Mouse (Mus musculus) midbrain, embryonic 14.5 days (tissue): Measurements from ENCODE around the gene Slc39a9. TPM values are rescaled to one million over a fixed set of nuclear protein-coding genes. Genes with fewer than 3 reads are reported as not detected.

Source experiments
- ATAC-seq: fragments of 200-750 bp; cut with Nextera tagmentation; 2 replicates; pipeline ENCODE4 v1.8.0; 2017; ENCODE audit warnings: moderate number of reproducible peaks, moderate library complexity; ENCODE audit not compliant: low FRiP score, low TSS enrichment
- DNase-seq: peaks from one replicate; pipeline ENCODE4 v3.0.0-alpha.2; 2015
- H3K27ac ChIP-seq: fragments of 300-500 bp; sonication (generic); replicated peaks from 2 replicates; pipeline ENCODE4 v1.5.1; 2014; ENCODE audit warnings: mild to moderate bottlenecking, low read depth, low read length, moderate library complexity
- H3K27me3 ChIP-seq: fragments of 300-500 bp; sonication (generic); 2 replicates; pipeline ENCODE4 v1.6.1; 2014; ENCODE audit warnings: low read length, control low read depth, mixed read lengths; ENCODE audit not compliant: control insufficient read depth, insufficient read depth
- H3K36me3 ChIP-seq: fragments of 300-500 bp; sonication (generic); 2 replicates; pipeline ENCODE4 v1.6.1; 2014; ENCODE audit warnings: low read length, control low read depth; ENCODE audit not compliant: control insufficient read depth, insufficient read depth
- H3K4me1 ChIP-seq: fragments of 300-500 bp; sonication (generic); 2 replicates; pipeline ENCODE4 v1.6.1; 2014; ENCODE audit warnings: mild to moderate bottlenecking, antibody characterized with exemption, low read length, control low read depth; ENCODE audit not compliant: control insufficient read depth, insufficient read depth
- H3K4me2 ChIP-seq: fragments of 300-500 bp; sonication (generic); 2 replicates; pipeline ENCODE4 v1.6.1; 2014; ENCODE audit warnings: mild to moderate bottlenecking, low read length, moderate library complexity
- H3K4me3 ChIP-seq: fragments of 300-500 bp; sonication (generic); replicated peaks from 2 replicates; pipeline ENCODE4 v1.5.1; 2014; ENCODE audit warnings: low read depth, low read length
- H3K9ac ChIP-seq: fragments of 300-500 bp; sonication (generic); replicated peaks from 2 replicates; pipeline ENCODE4 v1.6.1; 2014; ENCODE audit warnings: mild to moderate bottlenecking, low read length, moderate library complexity
- H3K9me3 ChIP-seq: fragments of 300-500 bp; sonication (generic); 2 replicates; pipeline ENCODE4 v1.6.1; 2016; ENCODE audit warnings: low read length, control low read depth, mixed read lengths; ENCODE audit not compliant: control insufficient read depth
- WGBS: fragments of 180-500 bp; shearing (Covaris S2); extraction: QIAGEN DNeasy Blood & Tissue Kit; methylation state at CpG from one replicate; pipeline ENCODE4 v1.1.7; 2014; 5-methylcytosine and 5-hydroxymethylcytosine counted together
- polyA plus RNA-seq: library from polyadenylated mRNA; unstranded; fragments of >200 nt; fragmentation: Nextera tagmentation; extraction: Ambion mirVana; gene quantifications from 2 replicates; pipeline ENCODE4 v1.2.1, GENCODE M21; 2014

Slc39a9 gene
- polyA plus RNA-seq, 1 experiment from 2014 or later, result 29.5 TPM

- no peak for ATAC-seq
- Histone ChIP-seq H3K27me3 (no peaks in the 10 kb centered on the region), H3K9me3 (no peaks in the 10 kb centered on the region), H3K27ac (no peak overlapping the region), H3K4me2 (no peak overlapping the region), H3K36me3 (peaks cover 46% of the 10 kb centered on the region), H3K4me1 (no peaks in the 10 kb centered on the region), H3K9ac (no peak overlapping the region), H3K4me3 (no peak overlapping the region)
- no peak for DNase-seq
- WGBS, result 88% methylated on average over 5 of the region's 5 CpGs
These were observed 11.9 kb upstream of the Slc39a9 start for GRCm38 (mm10) chr12:80631790-80632189.

DNA sequence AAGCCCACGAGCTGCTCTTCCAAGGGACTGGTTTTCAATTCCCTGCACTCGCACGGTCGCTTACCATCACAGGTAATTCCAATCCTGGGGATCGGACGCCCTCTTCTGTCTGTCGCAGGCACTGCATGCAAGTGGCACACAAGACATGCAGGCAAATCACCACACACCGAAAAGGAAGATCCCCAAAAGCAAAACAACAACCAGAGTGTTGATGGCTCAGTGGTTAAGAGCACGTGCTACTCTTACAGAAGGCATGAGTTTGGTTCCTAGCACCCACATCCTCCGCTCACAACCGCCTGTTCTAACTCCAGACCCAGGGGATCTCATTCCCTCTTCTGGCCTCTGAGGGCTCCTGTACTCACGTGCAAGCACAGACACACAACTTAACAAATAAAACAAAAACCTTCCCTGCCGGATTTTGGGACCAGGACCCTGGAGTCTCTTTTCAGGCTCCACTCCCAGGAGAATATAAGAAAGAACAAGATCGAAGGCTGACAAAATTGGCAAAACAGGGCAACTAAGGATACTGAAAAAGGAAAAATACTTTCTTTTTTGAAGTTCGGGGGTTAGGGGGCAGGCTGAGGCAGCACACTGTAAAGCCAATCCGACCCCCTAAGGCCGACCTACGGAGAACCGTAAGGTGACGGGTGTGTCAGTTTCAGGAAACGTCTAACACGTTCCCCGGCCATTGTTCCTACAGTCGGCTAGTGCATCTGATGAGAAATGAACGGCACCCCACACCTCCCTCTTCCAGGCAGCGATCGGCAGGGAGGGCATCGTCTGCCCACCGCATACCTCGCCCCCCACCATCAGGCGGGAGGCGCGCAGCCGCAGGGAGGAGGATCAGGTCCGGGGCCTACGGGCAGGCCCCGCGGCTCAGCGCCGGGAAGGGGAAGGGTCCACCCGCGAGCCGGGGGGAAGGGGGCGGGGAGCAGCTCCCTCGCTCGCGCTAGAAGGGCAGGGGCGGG, 674 bp upstream of the Slc39a9 start:
- Histone ChIP-seq H3K4me2 (peak overlapping the region; percentile 96), H3K4me1 (peaks cover 36% of the 10 kb centered on the region), H3K4me3 (peak overlapping the region; percentile 93), H3K9ac (peak overlapping the region; percentile 87), H3K27ac (peak overlapping the region; percentile 88), H3K36me3 (peaks cover 36% of the 10 kb centered on the region), H3K9me3 (no peaks in the 10 kb centered on the region), H3K27me3 (no peaks in the 10 kb centered on the region)
- ATAC-seq (peak; percentile 68), DNase-seq (peak; percentile 65)
- 2% methylated on average over 48 of the region's 48 CpGs for WGBS

DNA sequence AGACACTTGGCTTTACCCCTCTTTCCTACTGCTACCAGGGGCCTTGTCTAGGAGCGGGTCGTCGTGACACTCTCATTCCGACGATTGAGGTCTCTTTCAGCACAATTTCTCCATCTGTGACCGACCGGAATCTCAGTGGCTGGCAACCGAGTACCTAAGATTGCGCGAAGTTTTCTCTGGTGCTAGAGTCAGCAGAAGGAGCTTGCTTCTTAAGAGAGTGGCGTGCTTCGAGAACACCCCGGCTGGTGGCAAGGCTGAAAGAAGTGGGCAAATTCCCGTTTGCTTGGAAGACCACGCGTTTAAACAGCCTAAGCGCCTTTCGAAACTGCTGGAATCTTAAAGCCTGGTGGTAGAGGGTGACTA, 804 bp downstream of the Slc39a9 start:
- peaks cover 36% of the 10 kb centered on the region for H3K4me1 ChIP-seq
- peaks cover 21% of the 10 kb centered on the region for H3K36me3 ChIP-seq
- H3K27me3 ChIP-seq, result no peaks in the 10 kb centered on the region
- peak overlapping the region; percentile 93 for H3K4me3 ChIP-seq
- DNase-seq, result peak; percentile 13
- H3K9ac ChIP-seq, result peak overlapping the region; percentile 87
- H3K9me3 ChIP-seq, result no peaks in the 10 kb centered on the region
- 11% methylated on average over 18 of the region's 18 CpGs for whole genome bisulfite sequencing
- H3K4me2 ChIP-seq, result peak overlapping the region; percentile 96
- no peak for ATAC-seq
- no peak overlapping the region; the same call in 1 of the 2 replicates for H3K27ac ChIP-seq

DNA sequence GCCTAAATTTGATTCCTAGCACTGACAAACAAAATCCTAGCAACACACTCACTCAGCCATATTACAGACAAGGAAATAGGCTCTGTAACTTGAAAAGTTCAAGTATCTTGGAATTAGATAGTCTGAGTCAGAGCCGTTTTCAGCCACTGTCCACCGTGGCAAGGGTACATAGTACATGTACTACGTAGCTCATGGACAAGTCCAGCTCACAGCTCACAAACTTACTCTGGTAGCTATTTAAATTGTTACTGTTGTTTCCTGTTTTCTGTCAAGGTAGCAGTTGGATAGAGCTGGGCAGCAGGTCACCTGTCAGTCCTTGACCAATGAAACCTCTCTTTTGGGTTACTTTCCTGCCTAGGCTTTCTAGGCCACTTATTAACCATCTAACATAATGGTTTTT, 2.7 kb downstream of the Slc39a9 start:
- Histone ChIP-seq H3K27me3 (no peaks in the 10 kb centered on the region), H3K9ac (peak overlapping the region; percentile 36; the same call in 1 of the 2 replicates), H3K4me3 (no peak overlapping the region), H3K4me1 (peaks cover 36% of the 10 kb centered on the region), H3K36me3 (peaks cover 7% of the 10 kb centered on the region), H3K4me2 (peak overlapping the region; percentile 96), H3K27ac (no peak overlapping the region), H3K9me3 (no peaks in the 10 kb centered on the region)
- DNase-seq, result no peak
- ATAC-seq, result no peak
- 98% methylated on average over 3 of the region's 3 CpGs for WGBS

DNA sequence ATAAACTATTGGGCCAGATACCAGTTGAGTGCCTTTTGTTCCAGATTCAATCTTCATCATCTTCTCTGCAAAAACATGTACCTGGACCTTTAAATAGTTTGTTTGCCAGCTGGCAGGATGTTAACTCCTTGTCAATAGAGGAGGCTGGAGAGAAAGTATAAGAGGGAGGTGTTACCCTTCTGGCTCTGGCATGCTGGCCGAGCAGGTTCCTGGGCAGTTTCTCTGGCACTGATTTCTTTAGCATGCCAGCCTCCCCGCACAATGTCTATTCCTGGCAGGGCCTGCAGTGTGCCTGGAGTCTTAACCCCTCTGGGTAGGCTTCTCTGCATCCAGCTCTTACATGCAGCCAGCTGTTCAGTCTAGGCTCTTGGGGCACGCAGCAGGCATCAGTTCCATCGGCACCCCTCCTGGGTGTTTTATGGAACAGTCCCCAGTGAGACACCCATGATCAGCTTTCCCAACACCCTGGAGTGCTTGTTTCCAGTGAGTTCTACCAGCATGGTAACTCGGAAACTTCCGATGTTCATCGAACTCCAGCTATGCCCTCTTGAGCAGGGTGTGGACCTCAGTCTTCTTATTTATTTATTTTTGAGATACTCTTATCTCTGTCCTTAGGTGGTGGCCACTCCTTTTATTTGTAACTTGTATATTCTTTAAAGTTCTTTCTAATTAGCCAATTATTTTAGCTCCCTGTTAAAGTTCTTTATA, 10.4 kb downstream of the Slc39a9 start:
- H3K4me2 ChIP-seq, result no peak overlapping the region
- 92% methylated on average over 7 of the region's 7 CpGs for WGBS
- peaks cover 4% of the 10 kb centered on the region; the same call in 1 of the 2 replicates for H3K36me3 ChIP-seq
- no peak overlapping the region for H3K27ac ChIP-seq
- H3K27me3 ChIP-seq, result no peaks in the 10 kb centered on the region
- DNase-seq, result no peak
- H3K9me3 ChIP-seq, result no peaks in the 10 kb centered on the region
- H3K9ac ChIP-seq, result no peak overlapping the region
- H3K4me3 ChIP-seq, result no peak overlapping the region
- ATAC-seq, result no peak
- no peaks in the 10 kb centered on the region for H3K4me1 ChIP-seq

DNA sequence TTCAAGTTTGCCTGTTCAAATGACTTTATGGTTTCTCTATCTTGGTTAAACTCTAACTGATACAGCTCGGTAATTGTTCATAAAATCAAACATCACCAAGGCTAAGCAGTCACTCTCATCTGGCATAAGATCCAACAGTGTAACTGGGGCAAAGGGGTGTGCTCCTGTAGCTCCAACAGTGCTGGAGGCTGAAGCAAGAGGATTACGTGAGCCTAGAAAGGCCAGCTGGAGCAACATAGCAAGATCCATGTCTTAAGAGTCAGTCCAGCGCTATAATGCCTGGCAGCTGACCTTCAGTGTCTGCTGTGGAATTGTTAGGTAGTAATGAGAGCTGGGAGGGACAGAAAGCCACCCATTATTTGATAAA, 11.0 kb downstream of the Slc39a9 start:
- H3K9ac ChIP-seq, result no peak overlapping the region
- H3K27ac ChIP-seq, result no peak overlapping the region
- H3K9me3 ChIP-seq, result no peaks in the 10 kb centered on the region
- no peaks in the 10 kb centered on the region for H3K4me1 ChIP-seq
- H3K27me3 ChIP-seq, result no peaks in the 10 kb centered on the region
- no peak overlapping the region for H3K4me2 ChIP-seq
- no peak for DNase-seq
- H3K36me3 ChIP-seq, result peaks cover 4% of the 10 kb centered on the region; the same call in 1 of the 2 replicates
- 95% methylated on average over 3 of the region's 3 CpGs for WGBS
- H3K4me3 ChIP-seq, result no peak overlapping the region
- no peak for ATAC-seq

- no peak overlapping the region for H3K9ac ChIP-seq
- no peak overlapping the region for H3K4me2 ChIP-seq
- DNase-seq, result peak; percentile 1
- H3K4me3 ChIP-seq, result no peak overlapping the region
- H3K4me1 ChIP-seq, result no peaks in the 10 kb centered on the region
- no peak overlapping the region for H3K27ac ChIP-seq
- no peaks in the 10 kb centered on the region for H3K9me3 ChIP-seq
- 89% methylated on average over 6 of the region's 6 CpGs for WGBS
- H3K36me3 ChIP-seq, result peaks cover 11% of the 10 kb centered on the region; the same call in 1 of the 2 replicates
- H3K27me3 ChIP-seq, result no peaks in the 10 kb centered on the region
- no peak for ATAC-seq
These were observed 15.0 kb downstream of the Slc39a9 start for GRCm38 (mm10) chr12:80658661-80659060.

- peaks cover 25% of the 10 kb centered on the region for H3K36me3 ChIP-seq
- no peak overlapping the region for H3K4me2 ChIP-seq
- 96% methylated on average over 10 of the region's 10 CpGs for WGBS
- no peak overlapping the region for H3K4me3 ChIP-seq
- DNase-seq, result no peak
- H3K4me1 ChIP-seq, result no peaks in the 10 kb centered on the region
- no peak overlapping the region for H3K27ac ChIP-seq
- H3K9ac ChIP-seq, result no peak overlapping the region
- no peaks in the 10 kb centered on the region for H3K27me3 ChIP-seq
- ATAC-seq, result no peak
- no peaks in the 10 kb centered on the region for H3K9me3 ChIP-seq
These were observed 18.6 kb downstream of the Slc39a9 start for GRCm38 (mm10) chr12:80662322-80662721.
